Mouse (Mus musculus): ENCODE data around the gene Pigo.
A peak's percentile ranks its signal among the peaks of the same experiment; 100 is the strongest.

Pigo gene

GRCm38 (mm10) chr4:43037860-43038566, 12.4 kb upstream of the Pigo start:
- peak; percentile 86 for DNase-seq (ENCODE audit: extremely low read depth, low read depth)

GRCm38 (mm10) chr4:43036356-43036755, 10.7 kb upstream of the Pigo start:
- DNase-seq (ENCODE audit: extremely low read depth, low read depth) = no peak

- no peak for DNase-seq (ENCODE audit: extremely low read depth, low read depth)
Observed at GRCm38 (mm10) chr4:43035851-43036250, 10.2 kb upstream of the Pigo start.

- DNase-seq (ENCODE audit: extremely low read depth, low read depth) = no peak
Observed at GRCm38 (mm10) chr4:43033481-43033880, 7.9 kb upstream of the Pigo start.

DNA sequence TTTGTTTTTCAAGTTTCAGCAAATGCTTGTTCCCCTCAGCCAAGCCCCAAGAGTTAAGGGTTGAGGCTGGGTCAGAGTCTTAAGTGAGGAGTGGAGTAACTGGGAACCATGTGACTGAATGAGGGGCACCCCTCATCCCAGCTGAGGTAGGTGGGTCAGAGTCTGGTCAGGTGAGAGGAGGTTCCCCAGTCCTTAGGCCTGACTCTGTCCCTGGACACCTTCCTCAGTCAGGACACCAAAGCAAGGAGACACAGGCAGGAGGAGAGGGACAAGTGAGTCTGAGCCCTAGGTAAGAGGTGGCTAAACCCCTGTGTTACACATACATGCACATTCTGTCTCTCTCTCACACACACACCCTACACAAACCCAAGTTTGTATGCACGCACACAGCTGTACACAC, 6.9 kb upstream of the Pigo start:
- DNase-seq (ENCODE audit: extremely low read depth, low read depth) = no peak

GRCm38 (mm10) chr4:43031237-43031995, 5.8 kb upstream of the Pigo start, which contains the start of gene Stoml2:
Stoml2 (minus strand) TSS chr4:43031710.
- DNase-seq (ENCODE audit: extremely low read depth, low read depth) = peak; percentile 89

GRCm38 (mm10) chr4:43030780-43031230, 5.2 kb upstream of the Pigo start:
- DNase-seq (ENCODE audit: extremely low read depth, low read depth) = no peak

DNA sequence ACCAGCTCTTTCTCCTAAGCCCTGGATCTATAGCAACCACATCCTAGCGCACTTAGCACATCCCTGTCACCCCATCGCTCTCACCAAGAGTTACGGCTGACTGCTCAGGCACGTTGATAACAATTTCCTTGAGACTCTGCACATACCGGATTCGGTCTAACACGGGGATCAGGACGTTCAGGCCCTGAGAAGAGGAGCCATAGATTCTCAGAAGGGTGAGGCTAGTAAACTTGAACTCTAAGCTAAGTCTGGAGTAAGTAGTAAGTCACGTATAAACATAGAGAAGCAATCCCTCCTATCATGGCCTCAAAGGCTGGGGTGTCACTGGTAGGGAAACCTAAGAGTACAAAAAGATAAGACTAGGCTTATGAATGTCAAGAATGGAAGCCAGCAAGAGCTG, 4.7 kb upstream of the Pigo start:
- DNase-seq (ENCODE audit: extremely low read depth, low read depth) = no peak

GRCm38 (mm10) chr4:43029749-43030148, 4.1 kb upstream of the Pigo start:
- DNase-seq (ENCODE audit: extremely low read depth, low read depth) = no peak

GRCm38 (mm10) chr4:43029121-43029520, 3.5 kb upstream of the Pigo start:
- no peak for DNase-seq (ENCODE audit: extremely low read depth, low read depth)

DNA sequence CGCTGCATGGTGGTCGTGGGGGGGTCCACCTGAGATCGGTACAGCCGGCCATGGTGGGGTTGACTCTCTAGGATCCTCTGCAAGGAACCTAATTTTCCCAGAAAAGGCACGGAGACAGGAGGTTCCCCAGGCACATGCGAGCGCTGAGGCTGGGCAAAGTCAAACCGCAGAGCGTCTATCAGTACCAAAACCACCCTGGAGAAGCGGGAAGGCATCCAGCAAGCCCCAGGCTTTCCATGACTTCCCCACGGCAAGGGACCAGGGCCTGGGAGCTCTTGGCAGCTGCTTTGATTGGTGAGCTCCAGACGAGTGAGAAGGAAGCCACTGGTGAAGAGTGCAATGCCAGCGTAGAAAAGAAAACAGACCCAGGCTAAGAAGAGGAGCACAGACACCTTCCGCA, 946 bp downstream of the Pigo start:
- DNase-seq (ENCODE audit: extremely low read depth, low read depth) = no peak

GRCm38 (mm10) chr4:43021341-43021740, 4.3 kb downstream of the Pigo start:
- no peak for DNase-seq (ENCODE audit: extremely low read depth, low read depth)

DNA sequence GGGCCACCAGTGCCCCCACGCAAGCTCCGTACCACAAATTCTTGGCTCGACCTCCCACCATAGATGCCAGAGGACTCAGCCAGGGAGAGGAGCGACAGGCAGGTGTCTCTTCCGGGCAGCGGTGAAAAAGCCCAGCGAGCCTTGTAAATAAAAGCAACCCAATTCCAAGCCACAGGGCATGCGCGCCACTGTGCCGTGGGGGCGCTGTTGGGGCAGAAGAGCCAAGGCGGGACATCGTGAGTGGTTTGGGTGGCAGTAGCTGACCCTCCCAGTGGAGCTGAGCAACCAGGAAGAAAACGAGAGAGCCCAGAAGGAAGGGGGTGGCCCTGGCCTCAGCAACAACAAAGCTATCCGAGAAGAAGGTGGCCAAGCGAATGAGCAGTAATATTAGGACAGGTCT, 4.7 kb downstream of the Pigo start:
- no peak for DNase-seq (ENCODE audit: extremely low read depth, low read depth)

GRCm38 (mm10) chr4:43019641-43020465, 5.8 kb downstream of the Pigo start:
- no peak for DNase-seq (ENCODE audit: extremely low read depth, low read depth)

DNA sequence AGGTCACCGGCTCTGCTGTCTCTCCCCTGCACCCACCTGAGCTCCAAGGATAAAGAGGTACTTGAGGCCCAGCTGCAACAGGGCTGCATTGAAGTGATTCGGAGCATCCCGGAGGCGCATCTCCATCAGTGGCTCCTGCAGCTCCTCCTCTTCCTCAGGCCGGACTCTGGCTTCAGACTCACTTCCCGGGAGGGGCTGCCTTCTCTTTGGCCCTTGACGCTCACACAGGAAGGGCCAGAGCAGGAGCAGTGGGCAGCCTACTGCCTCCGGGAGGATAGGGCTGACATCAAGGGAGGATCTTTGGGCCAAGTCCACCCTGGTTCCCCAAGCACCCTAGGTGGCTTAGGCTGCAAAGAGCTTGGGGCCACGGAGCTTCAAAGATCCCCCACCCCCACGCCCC, 6.4 kb downstream of the Pigo start:
- DNase-seq (ENCODE audit: extremely low read depth, low read depth) = no peak

- DNase-seq (ENCODE audit: extremely low read depth, low read depth) = no peak
Observed at GRCm38 (mm10) chr4:43018156-43018555, 7.5 kb downstream of the Pigo start.

DNA sequence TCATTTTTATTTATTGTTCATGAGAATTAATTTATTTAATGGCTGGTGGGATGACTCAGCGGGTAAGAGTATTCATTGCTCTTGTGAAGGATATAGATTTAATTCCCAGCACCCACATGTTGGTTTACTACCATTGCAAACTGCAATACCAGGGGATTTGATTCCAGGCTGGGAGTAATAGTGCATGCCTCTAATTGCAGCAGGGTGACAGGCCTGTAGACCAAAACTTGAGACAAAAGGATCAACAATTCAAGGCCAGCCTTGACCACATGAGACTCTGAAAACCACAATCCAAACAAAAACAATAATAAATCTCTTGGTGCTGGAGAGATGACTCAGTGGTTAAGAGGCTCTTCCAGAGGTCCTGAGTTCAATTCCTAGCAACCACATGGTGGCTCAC, 13.5 kb downstream of the Pigo start:
- DNase-seq (ENCODE audit: extremely low read depth, low read depth) = no peak

DNA sequence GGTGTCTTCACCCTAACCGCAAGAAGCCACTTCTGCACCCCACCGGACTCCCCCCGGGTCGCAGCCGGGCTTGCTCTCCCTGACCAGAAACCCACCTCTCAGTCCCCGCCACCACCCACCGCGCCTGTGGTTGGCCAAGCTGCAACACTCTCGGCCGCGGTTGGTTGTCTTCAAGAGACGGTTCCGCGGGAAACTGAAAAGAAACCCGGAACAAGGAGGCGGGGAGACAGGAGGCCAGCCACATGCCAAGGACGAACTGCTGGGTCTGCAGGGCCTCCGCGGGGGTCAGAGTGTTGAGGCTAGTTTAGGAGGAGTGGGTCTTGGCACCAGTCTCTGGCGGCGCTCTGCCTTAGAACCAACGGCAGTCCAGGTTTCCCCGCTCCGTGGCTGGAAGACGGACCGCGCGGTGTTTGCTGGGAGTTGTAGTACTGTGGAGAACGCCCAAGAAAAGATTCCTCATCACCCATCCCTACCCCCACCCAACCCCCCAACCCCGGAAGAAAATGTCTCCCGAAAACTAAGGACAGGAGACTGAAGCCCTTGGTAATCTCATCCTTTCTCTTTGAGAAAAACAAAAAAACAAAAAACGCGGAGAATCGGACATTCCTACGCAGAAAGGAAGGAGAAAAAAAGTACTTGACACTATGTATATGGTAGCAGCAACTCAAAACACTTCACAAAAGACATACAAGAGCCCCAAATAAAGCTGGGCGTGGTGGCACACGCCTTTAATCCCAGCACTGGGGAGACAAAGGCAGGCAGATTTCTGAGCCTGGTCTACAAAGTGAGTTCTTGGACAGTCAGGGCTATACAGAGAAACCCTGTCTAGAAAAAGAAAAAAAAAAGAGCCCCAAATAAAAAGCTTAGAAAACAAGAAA, 15.2 kb downstream of the Pigo start, which contains the start of gene Fancg:
Gene Fancg, minus strand, starts transcription at position 346 of the 878 bp plus-strand sequence.
- DNase-seq (ENCODE audit: extremely low read depth, low read depth) = peak; percentile 64

- DNase-seq (ENCODE audit: extremely low read depth, low read depth) = peak; percentile 63
Observed at GRCm38 (mm10) chr4:43005765-43006164, 19.9 kb downstream of the Pigo start.

GRCm38 (mm10) chr4:43004951-43005350, 20.7 kb downstream of the Pigo start:
- no peak for DNase-seq (ENCODE audit: extremely low read depth, low read depth)

Measured in MEL-GATA-1-ER (cell line).